Mouse (Mus musculus) colon, adult 2 months (tissue): ENCODE measurements around the gene Olfr221. TPM values are rescaled to one million over a fixed set of nuclear protein-coding genes. Genes with fewer than 3 reads are reported as not detected.

Experiments
- polyA plus RNA-seq: library from polyadenylated mRNA; depleted of rRNA; stranded (reverse); fragments of >200 nt; gene quantifications from 2 replicates; pipeline ENCODE4 v1.2.3, GENCODE M21; 2012; rRNA removed

Gene Olfr221
- polyA plus RNA-seq: not detected in 2 replicates

GRCm38 (mm10) chr14:52042359-52042758 lies at the start of gene Olfr221:
Gene Olfr221 (minus strand): TSS chr14:52042459.

GRCm38 (mm10) chr14:52020486-52021137 lies 21.6 kb downstream of the Olfr221 start, which contains the start of gene Zfp219:
Gene Zfp219 (minus strand): TSS chr14:52020733.

GRCm38 (mm10) chr14:52015445-52016100 lies 26.7 kb downstream of the Olfr221 start, which contains the start of gene Tmem253:
Gene Tmem253 (plus strand): TSS chr14:52015658.

GRCm38 (mm10) chr14:51984247-51985231 lies 57.7 kb downstream of the Olfr221 start, which contains the start of gene Arhgef40:
Gene Arhgef40 (plus strand): TSS chr14:51984719.

Other genes with a start within 250 kb of the Olfr221 start
- not detected in 2 replicates for gene AY358078, start 242.4 kb downstream of the Olfr221 start, polyA plus RNA-seq
- gene Ear6, start 188.8 kb downstream of the Olfr221 start, polyA plus RNA-seq: not detected in 2 replicates
- gene Mettl17, start 157.6 kb downstream of the Olfr221 start, polyA plus RNA-seq: 32.3 and 33.9 TPM in 2 replicates
- 0.81 and 1.2 TPM in 2 replicates for gene Slc39a2, start 149.6 kb downstream of the Olfr221 start, polyA plus RNA-seq
- 357 and 436 TPM in 2 replicates for gene Ndrg2, start 128.3 kb downstream of the Olfr221 start, polyA plus RNA-seq
- not detected in 2 replicates for gene Tppp2, start 124.0 kb downstream of the Olfr221 start, polyA plus RNA-seq
- gene Rnase13, start 119.7 kb downstream of the Olfr221 start, polyA plus RNA-seq: not detected in 2 replicates
- gene Arhgef40, start 57.7 kb downstream of the Olfr221 start, polyA plus RNA-seq: 60.1 and 67.2 TPM in 2 replicates
- 22.6 and 24.3 TPM in 2 replicates for gene Tmem253, start 26.8 kb downstream of the Olfr221 start, polyA plus RNA-seq
- 109 and 111 TPM in 2 replicates for gene Zfp219, start 21.7 kb downstream of the Olfr221 start, polyA plus RNA-seq
- 34.3 and 44.8 TPM in 2 replicates for gene Hnrnpc, start 61.6 kb upstream of the Olfr221 start, polyA plus RNA-seq
- 0.65 and 4.2 TPM in 2 replicates for gene Rpgrip1, start 68.2 kb upstream of the Olfr221 start, polyA plus RNA-seq
- 4.6 and 5.1 TPM in 2 replicates for gene Supt16, start 155.0 kb upstream of the Olfr221 start, polyA plus RNA-seq
- gene Chd8, start 215.3 kb upstream of the Olfr221 start, polyA plus RNA-seq: 20.4 and 20.8 TPM in 2 replicates
- gene Tox4, start 236.7 kb upstream of the Olfr221 start, polyA plus RNA-seq: 19.3 and 25.7 TPM in 2 replicates
- gene Rab2b, start 237.1 kb upstream of the Olfr221 start, polyA plus RNA-seq: 3.2 TPM in 2 replicates